Mouse (Mus musculus) lung, adult 2 months (tissue): ENCODE measurements around the gene Gm6657.

Source experiments
- CTCF ChIP-seq: fragments of 200-500 bp; IDR thresholded peaks from 2 replicates; pipeline ENCODE4 v1.5.1; 2011; ENCODE audit warnings: mild to moderate bottlenecking, low read length, control low read depth; ENCODE audit not compliant: insufficient read depth
- POLR2A ChIP-seq: fragments of 200-500 bp; IDR thresholded peaks from 2 replicates; pipeline ENCODE4 v1.6.1; 2011; ENCODE audit warnings: low read depth, mild to moderate bottlenecking, control low read depth, low read length, borderline replicate concordance; ENCODE audit errors: extremely low read depth

GRCm38 (mm10) chr12:78174671-78175070, 19.4 kb upstream of the Gm6657 start:
- TF ChIP-seq CTCF = no peak
- TF ChIP-seq POLR2A = no peak
